Comparison of ENCODE assay signal across 15 mouse cellular contexts in the genomic region with DNA sequence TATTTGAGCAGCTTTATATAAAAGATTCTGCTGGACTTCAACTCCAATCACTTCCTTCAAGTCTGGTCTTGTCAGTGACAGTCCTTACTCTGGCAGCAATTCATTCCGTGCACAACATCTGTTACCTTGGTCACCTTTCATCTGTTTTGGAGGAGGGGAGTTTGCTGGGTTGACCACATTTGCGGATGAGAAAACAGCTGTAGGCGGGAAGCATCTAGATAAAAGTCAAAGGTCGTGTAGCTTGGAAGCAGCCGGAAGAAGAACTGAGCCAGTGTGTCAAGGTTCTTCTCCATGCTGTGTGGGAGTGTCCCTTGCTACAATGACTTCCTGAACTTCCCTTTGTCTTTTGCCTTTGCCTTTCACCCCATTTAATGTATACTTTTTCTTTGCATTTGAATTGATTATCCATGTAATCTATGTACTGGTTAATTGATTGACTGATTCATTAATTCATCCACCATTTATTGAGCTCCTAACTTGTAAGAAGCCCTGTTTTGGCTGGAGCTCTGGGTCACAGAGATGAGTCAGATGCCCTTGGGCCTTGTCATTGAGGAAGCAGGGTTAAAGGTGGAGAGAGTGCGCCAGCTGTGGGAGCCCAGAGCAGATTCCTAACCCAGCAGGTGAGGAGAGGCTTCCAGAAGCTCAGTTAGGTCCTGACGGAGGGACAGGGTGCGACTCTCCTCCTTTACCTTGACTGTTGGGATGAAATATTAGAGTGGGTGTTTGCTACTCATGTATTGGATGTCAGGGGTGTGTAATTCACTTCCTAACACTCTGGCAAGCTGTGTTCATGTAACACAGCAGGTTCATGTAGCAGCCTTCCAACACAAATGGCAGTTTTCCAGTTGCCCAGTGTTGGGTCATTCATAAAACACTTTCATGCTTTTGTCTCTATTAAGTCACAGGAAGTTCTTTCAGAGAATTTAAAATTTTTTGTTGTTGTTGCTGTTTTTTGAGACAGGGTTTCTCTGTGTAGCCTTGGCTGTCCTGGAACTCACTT. TPM values are rescaled to one million over a fixed set of nuclear protein-coding genes. Genes with fewer than 3 reads are reported as not detected.
A peak's percentile ranks its signal among the peaks of the same experiment; 100 is the strongest.
DNase-seq lines count a peak whose midpoint lies in the region; ATAC-seq and TF ChIP-seq lines count a peak whose summit lies in the region.
"Had no signal": no experiment of that assay in that cellular context is flagged by ENCODE, and none has a peak within 500 bp of the region (broad histone marks: within the 10 kb centered on the region; RNA-seq: fewer than 3 reads in every experiment).

No protein-coding gene starts in this region.

- 43% methylated on average over 8 of the region's 8 CpGs for WGBS in kidney, adult 2 months
- WGBS in embryonic facial prominence, embryonic 10.5 days: 41% methylated on average over 8 of the region's 8 CpGs

- no peak overlapping the region for H3K27ac ChIP-seq in kidney, adult 2 months (ENCODE audit: insufficient read depth, low read depth, low read length)
- H3K27ac ChIP-seq in embryonic facial prominence, embryonic 10.5 days (replicated peaks): no peak overlapping the region

- no peaks in the 10 kb centered on the region; the same call in 1 of the 2 replicates for H3K27me3 ChIP-seq in kidney, adult 2 months (replicated peaks; ENCODE audit: control insufficient read depth, insufficient read depth, low read length)
- no peaks in the 10 kb centered on the region for H3K27me3 ChIP-seq in embryonic facial prominence, embryonic 10.5 days (replicated peaks; ENCODE audit: low read depth, poor library complexity, severe bottlenecking)
- H3K27me3 ChIP-seq: CH12.LX had no signal

- no peak for TF ChIP-seq CTCF in kidney, adult 2 months (conservative IDR thresholded peaks at IDR 0.05; ENCODE audit: insufficient read depth, insufficient read length, low read depth, low read length)

- DNase-seq in kidney, adult 2 months: peak; percentile 22
- DNase-seq in kidney, postnatal 14 days: no peak
- DNase-seq in adrenal gland, adult 8-10 months: peak; percentile 48
- DNase-seq in naive thymus-derived CD4-positive, alpha-beta T cell, adult 2 months (ENCODE audit: low read depth): peak; percentile 75
- DNase-seq in embryonic facial prominence, embryonic 10.5 days (ENCODE audit: low spot score): no peak
- no peak for DNase-seq in kidney, postnatal 25 days
- DNase-seq: cerebellum, postnatal 25 days; gastrocnemius, postnatal 36 days; heart, postnatal 36 days; kidney, adult 11 months; lung, embryonic 14.5 days; spleen, adult 18-20 months had no signal

- peak; percentile 74 for ATAC-seq in CD4-positive, CD25-positive, alpha-beta regulatory T cell, adult 4 months
- ATAC-seq in erythroblast, adult 5-6 weeks (replicated peaks; ENCODE audit: low FRiP score, poor library complexity, severe bottlenecking): no peak

- TF ChIP-seq POLR2A in kidney, adult 2 months (IDR thresholded peaks at IDR 0.05; ENCODE audit: low read depth, low read length): no peak

- no peaks in the 10 kb centered on the region for H3K36me3 ChIP-seq in kidney, adult 2 months (ENCODE audit: control insufficient read depth, insufficient read depth, low read length)
- H3K36me3 ChIP-seq in embryonic facial prominence, embryonic 10.5 days (replicated peaks): no peaks in the 10 kb centered on the region

- no peaks in the 10 kb centered on the region for H3K9me3 ChIP-seq in embryonic facial prominence, embryonic 10.5 days

- no peak overlapping the region for H3K4me3 ChIP-seq in kidney, adult 2 months (ENCODE audit: insufficient read depth, low read depth, low read length)
- H3K4me3 ChIP-seq in embryonic facial prominence, embryonic 10.5 days: no peak overlapping the region

- H3K4me1 ChIP-seq in kidney, adult 2 months (ENCODE audit: control insufficient read depth, insufficient read depth, low read length): no peaks in the 10 kb centered on the region
- H3K4me1 ChIP-seq in embryonic facial prominence, embryonic 10.5 days: peaks cover 10% of the 10 kb centered on the region

RNA-seq across cellular contexts. Expression of gene Fam168a, which starts 6.4 kb away (rescaled TPM):
- polyA plus RNA-seq in kidney, adult 2 months (2012; rRNA removed): 47.1 and 65.7 TPM in 2 replicates
- 10 to 100 TPM; 21.6 to 32.8 TPM for polyA plus RNA-seq in CD4-positive, CD25-positive, alpha-beta regulatory T cell, adult 4 months (2017; shearing (Covaris generic))
- total RNA-seq in adrenal gland, adult 8-10 months (2022): 10 to 100 TPM; 46.7 to 75.8 (median 55.1) TPM
- 30.3 and 31.6 TPM in 2 replicates for polyA plus RNA-seq in embryonic facial prominence, embryonic 10.5 days (2016; fragmentation: Nextera tagmentation; extraction: Ambion mirVana)
- total RNA-seq in erythroblast, adult 5-6 weeks (2015; ENCODE audit: low replicate concordance): 7.9 and 8.1 TPM in 2 replicates
- 3.4 and 5.9 TPM in 2 replicates for total RNA-seq in erythroblast, adult 5-6 weeks (2017; ENCODE audit: low replicate concordance)

RNA-seq across cellular contexts. Expression of gene Plekhb1, which starts 37.9 kb away (rescaled TPM):
- 37.3 and 44.9 TPM in 2 replicates for polyA plus RNA-seq in kidney, adult 2 months (2012; rRNA removed)
- polyA plus RNA-seq in CD4-positive, CD25-positive, alpha-beta regulatory T cell, adult 4 months (2017; shearing (Covaris generic)): under 1 TPM; 0.35 to 0.98 TPM
- total RNA-seq in adrenal gland, adult 8-10 months (2022): 1 to 10 TPM; 3.9 to 6.9 (median 4.8) TPM
- polyA plus RNA-seq in embryonic facial prominence, embryonic 10.5 days (2016; fragmentation: Nextera tagmentation; extraction: Ambion mirVana): 4.7 and 4.8 TPM in 2 replicates
- total RNA-seq in erythroblast, adult 5-6 weeks (2015; ENCODE audit: low replicate concordance): not detected in 2 replicates
- not detected in 2 replicates for total RNA-seq in erythroblast, adult 5-6 weeks (2017; ENCODE audit: low replicate concordance)

Comparison
In these comparisons a context has a peak if more than half of its experiments do, and no peak if none do; other contexts are left out.
1. DNase-seq: peak in kidney, adult 2 months (single experiment), adrenal gland, adult 8-10 months (single experiment) and naive thymus-derived CD4-positive, alpha-beta T cell, adult 2 months (single experiment); none in kidney, postnatal 14 days (single experiment), embryonic facial prominence, embryonic 10.5 days (single experiment) and kidney, postnatal 25 days (0 of 2).